Mouse (Mus musculus) liver, embryonic 11.5 days (tissue): ENCODE results near the gene Gm42669. TPM values are rescaled to one million over a fixed set of nuclear protein-coding genes. Genes with fewer than 3 reads are reported as not detected.
A peak's percentile ranks its signal among the peaks of the same experiment; 100 is the strongest.

Experiments used
- ATAC-seq: fragments of 200-750 bp; cut with Nextera tagmentation; replicated peaks from 2 replicates; pipeline ENCODE4 v1.8.0; 2017; ENCODE audit warnings: moderate number of reproducible peaks, mild to moderate bottlenecking, moderate TSS enrichment, moderate library complexity; ENCODE audit not compliant: low FRiP score
- DNase-seq: peaks from one replicate; pipeline ENCODE4 v3.0.0-alpha.2; 2017; ENCODE audit warnings: low spot score
- H3K27ac ChIP-seq: fragments of 300-500 bp; sonication (generic); 2 replicates; pipeline ENCODE4 v1.5.1; 2014; ENCODE audit warnings: mild to moderate bottlenecking, low read depth, low read length, control low read depth
- H3K27me3 ChIP-seq: fragments of 300-500 bp; sonication (generic); replicated peaks from 2 replicates; pipeline ENCODE4 v1.6.1; 2014; ENCODE audit warnings: low read length, mixed read lengths; ENCODE audit not compliant: control insufficient read depth, insufficient read depth
- H3K36me3 ChIP-seq: fragments of 300-500 bp; sonication (generic); 2 replicates; pipeline ENCODE4 v1.6.1; 2014; ENCODE audit warnings: mild to moderate bottlenecking, low read length, moderate library complexity, mixed read lengths; ENCODE audit not compliant: control insufficient read depth, insufficient read depth
- H3K4me1 ChIP-seq: fragments of 300-500 bp; sonication (generic); replicated peaks from 2 replicates; pipeline ENCODE4 v1.6.1; 2014; ENCODE audit warnings: low read length, mixed read lengths; ENCODE audit not compliant: control insufficient read depth, insufficient read depth
- H3K4me2 ChIP-seq: fragments of 300-500 bp; sonication (generic); 2 replicates; pipeline ENCODE4 v1.6.1; 2014; ENCODE audit warnings: mild to moderate bottlenecking, control low read depth, moderate library complexity
- H3K4me3 ChIP-seq: fragments of 300-500 bp; sonication (generic); 2 replicates; pipeline ENCODE4 v1.5.1; 2014; ENCODE audit warnings: low read depth, low read length, control low read depth
- H3K9ac ChIP-seq: fragments of 300-500 bp; sonication (generic); 2 replicates; pipeline ENCODE4 v1.6.1; 2014; ENCODE audit warnings: low read depth, low read length, control low read depth
- H3K9me3 ChIP-seq: fragments of 300-500 bp; sonication (generic); 2 replicates; pipeline ENCODE4 v1.6.1; 2016; ENCODE audit warnings: low read length, inconsistent platforms, mixed read lengths; ENCODE audit not compliant: control insufficient read depth
- WGBS: fragments of 180-500 bp; shearing (Covaris S2); extraction: QIAGEN DNeasy Blood & Tissue Kit; methylation state at CpG from one replicate; pipeline ENCODE4 v1.1.7; 2014; 5-methylcytosine and 5-hydroxymethylcytosine counted together
- polyA plus RNA-seq: library from polyadenylated mRNA; unstranded; fragments of >200 nt; fragmentation: Nextera tagmentation; extraction: Ambion mirVana; gene quantifications from 2 replicates; pipeline ENCODE4 v1.2.1, GENCODE M21; 2014

Gm42669 gene
- 0.27 and 0.44 TPM in 2 replicates for polyA plus RNA-seq

GRCm38 (mm10) chr5:107507321-107507720 is at the start of gene Gm42669:
Gene Gm42669, plus strand, starts transcription at chr5:107507621.
- WGBS: 82% methylated on average over 4 of the region's 4 CpGs
- no peaks in the 10 kb centered on the region for H3K36me3 ChIP-seq
- H3K27ac ChIP-seq: no peak within 1 kb of the TSS
- DNase-seq: no peak
- H3K9me3 ChIP-seq: no peaks in the 10 kb centered on the region
- no peak for ATAC-seq
- H3K4me2 ChIP-seq: no peak within 1 kb of the TSS
- H3K4me1 ChIP-seq: no peaks in the 10 kb centered on the region
- no peak within 1 kb of the TSS for H3K9ac ChIP-seq
- H3K27me3 ChIP-seq: no peaks in the 10 kb centered on the region
- H3K4me3 ChIP-seq: no peak within 1 kb of the TSS

DNA sequence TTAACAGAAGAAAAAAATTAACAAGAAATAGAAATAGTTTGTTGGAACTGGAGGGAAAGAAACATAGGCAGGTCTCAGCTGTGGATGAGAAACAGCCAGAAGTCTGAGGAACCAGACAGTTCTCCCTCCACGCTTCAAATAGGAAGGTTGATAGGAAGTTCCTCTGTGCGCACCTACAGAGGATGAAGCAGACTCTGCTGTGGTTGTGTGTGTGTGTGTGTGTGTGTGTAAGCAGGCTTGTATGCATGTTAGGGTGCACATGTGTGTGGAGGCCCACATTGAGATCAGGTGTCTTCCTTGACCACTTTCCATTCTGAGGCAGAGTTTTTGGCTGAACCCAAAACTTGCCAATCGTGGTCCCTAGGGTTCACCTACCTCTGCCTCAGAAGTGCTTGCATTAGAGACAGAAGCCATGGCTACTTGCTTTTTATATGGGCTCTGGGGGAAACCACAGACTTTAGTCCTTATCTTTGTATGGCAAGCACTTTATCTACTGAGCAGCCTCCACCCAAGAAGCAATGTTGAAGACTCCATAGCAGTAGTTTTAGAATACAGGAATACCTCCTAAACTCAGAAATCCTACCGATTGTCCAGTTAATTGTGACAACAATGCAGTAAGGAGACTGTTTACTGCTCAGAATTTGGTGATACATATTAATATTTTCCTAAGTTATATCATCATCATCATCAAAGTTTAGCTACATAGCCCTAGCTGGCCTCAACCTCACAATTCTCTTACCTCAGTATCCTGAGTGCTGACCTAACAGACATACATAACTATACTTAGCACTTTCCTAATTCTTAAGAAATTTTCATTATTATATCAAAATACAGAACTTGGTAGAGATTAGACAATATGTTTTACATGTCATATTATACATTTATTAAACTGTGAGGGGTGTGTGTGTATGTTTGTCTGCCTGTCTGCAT is 45.0 kb upstream of the Gm42669 start:
- peak; percentile 91 for ATAC-seq
- Histone ChIP-seq H3K4me1 (peaks cover 7% of the 10 kb centered on the region), H3K9me3 (no peaks in the 10 kb centered on the region), H3K36me3 (no peaks in the 10 kb centered on the region), H3K4me2 (peak overlapping the region; percentile 30), H3K27me3 (no peaks in the 10 kb centered on the region), H3K27ac (no peak overlapping the region), H3K4me3 (no peak overlapping the region), H3K9ac (no peak overlapping the region)
- WGBS: 70% methylated on average over 4 of the region's 4 CpGs
- DNase-seq: no peak

DNA sequence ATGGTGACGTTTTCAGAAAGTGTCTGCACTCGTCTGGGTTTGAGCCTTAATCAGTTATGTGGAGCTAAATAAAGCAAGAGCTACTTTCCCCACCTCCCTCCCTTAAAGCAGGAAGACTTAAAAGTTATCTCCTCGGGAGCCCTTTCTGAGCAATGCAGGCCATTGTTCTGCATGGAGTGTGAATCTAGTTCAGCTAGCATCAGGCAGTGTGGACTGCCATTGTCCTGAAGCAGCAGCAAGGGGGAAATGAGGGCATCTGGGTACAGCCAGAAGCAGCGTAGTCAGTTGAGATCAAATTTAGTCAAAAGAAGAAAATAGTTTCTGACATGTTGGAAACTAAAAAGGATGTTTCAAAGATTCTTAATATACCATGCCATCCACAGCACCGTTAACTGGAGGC is 40.9 kb upstream of the Gm42669 start:
- H3K9ac ChIP-seq: no peak overlapping the region
- WGBS: 57% methylated on average over 5 of the region's 5 CpGs
- ATAC-seq (no peak), DNase-seq (no peak)
- H3K27me3 ChIP-seq: no peaks in the 10 kb centered on the region
- H3K4me1 ChIP-seq: peaks cover 10% of the 10 kb centered on the region
- no peak overlapping the region for H3K27ac ChIP-seq
- no peaks in the 10 kb centered on the region for H3K36me3 ChIP-seq
- H3K4me2 ChIP-seq: no peak overlapping the region
- no peak overlapping the region for H3K4me3 ChIP-seq
- no peaks in the 10 kb centered on the region for H3K9me3 ChIP-seq

DNA sequence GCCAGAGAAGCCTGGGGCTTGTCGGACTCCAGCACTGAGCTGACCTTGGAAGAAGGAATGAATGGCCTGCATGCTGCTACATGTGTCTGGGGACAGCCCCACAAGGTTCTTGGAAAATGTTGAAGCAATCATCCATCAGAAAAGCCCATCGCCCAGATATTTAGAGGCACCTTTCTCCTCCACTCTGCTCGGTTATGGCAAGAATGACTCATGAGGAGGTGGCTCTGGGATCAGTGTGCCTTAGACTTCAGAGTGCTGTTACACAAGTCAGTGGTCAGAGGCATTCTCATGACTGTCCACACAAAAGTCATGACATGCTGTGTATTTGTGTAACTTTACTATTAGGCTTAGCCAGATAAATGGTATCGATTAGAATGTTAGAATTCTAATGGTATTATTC is 40.3 kb upstream of the Gm42669 start:
- H3K4me3 ChIP-seq: no peak overlapping the region
- H3K9me3 ChIP-seq: no peaks in the 10 kb centered on the region
- no peak overlapping the region for H3K4me2 ChIP-seq
- ATAC-seq (no peak), DNase-seq (no peak)
- no peaks in the 10 kb centered on the region for H3K36me3 ChIP-seq
- H3K9ac ChIP-seq: no peak overlapping the region
- 85% methylated on average over 4 of the region's 4 CpGs for WGBS
- H3K4me1 ChIP-seq: peaks cover 9% of the 10 kb centered on the region
- no peak overlapping the region for H3K27ac ChIP-seq
- no peaks in the 10 kb centered on the region for H3K27me3 ChIP-seq

GRCm38 (mm10) chr5:107470600-107471329 is 36.7 kb upstream of the Gm42669 start:
- H3K4me3 ChIP-seq: no peak overlapping the region
- 38% methylated on average over 10 of the region's 10 CpGs for WGBS
- peak; percentile 42 for DNase-seq

GRCm38 (mm10) chr5:107480194-107480593 is 27.2 kb upstream of the Gm42669 start:
- Histone ChIP-seq H3K27me3 (no peaks in the 10 kb centered on the region), H3K9me3 (no peaks in the 10 kb centered on the region), H3K4me3 (no peak overlapping the region), H3K4me1 (no peaks in the 10 kb centered on the region), H3K36me3 (no peaks in the 10 kb centered on the region), H3K4me2 (no peak overlapping the region), H3K27ac (no peak overlapping the region), H3K9ac (no peak overlapping the region)
- ATAC-seq (no peak), DNase-seq (no peak)
- 83% methylated on average over 2 of the region's 2 CpGs for WGBS

More at GRCm38 (mm10) chr5:107470600-107471329, 36.7 kb upstream of the Gm42669 start:
- H3K27ac ChIP-seq: peak overlapping the region; percentile 82
- peaks cover 3% of the 10 kb centered on the region; the same call in 1 of the 2 replicates for H3K4me1 ChIP-seq
- H3K27me3 ChIP-seq: no peaks in the 10 kb centered on the region
- H3K4me2 ChIP-seq: peak overlapping the region; percentile 28
- no peak overlapping the region for H3K9ac ChIP-seq
- no peaks in the 10 kb centered on the region for H3K9me3 ChIP-seq
- peak; percentile 92 for ATAC-seq
- 0 out of 2 replicates have a peak, but pooled peaks cover 2% of the 10 kb centered on the region for H3K36me3 ChIP-seq

GRCm38 (mm10) chr5:107488996-107489395 is 18.4 kb upstream of the Gm42669 start:
- ATAC-seq (no peak), DNase-seq (no peak)
- 63% methylated on average over 4 of the region's 4 CpGs for WGBS

GRCm38 (mm10) chr5:107491036-107491435 is 16.4 kb upstream of the Gm42669 start:
- ATAC-seq: no peak
- Histone ChIP-seq H3K36me3 (peaks cover 3% of the 10 kb centered on the region; the same call in 1 of the 2 replicates), H3K4me2 (no peak overlapping the region), H3K9ac (no peak overlapping the region), H3K4me3 (no peak overlapping the region), H3K27ac (no peak overlapping the region), H3K9me3 (0 out of 2 replicates have a peak, but pooled peaks cover 3% of the 10 kb centered on the region), H3K27me3 (no peaks in the 10 kb centered on the region), H3K4me1 (no peaks in the 10 kb centered on the region)
- 82% methylated on average over 9 of the region's 9 CpGs for WGBS
- DNase-seq: no peak

More at GRCm38 (mm10) chr5:107488996-107489395, 18.4 kb upstream of the Gm42669 start:
- no peaks in the 10 kb centered on the region for H3K9me3 ChIP-seq
- H3K9ac ChIP-seq: no peak overlapping the region
- no peaks in the 10 kb centered on the region for H3K27me3 ChIP-seq
- H3K36me3 ChIP-seq: no peaks in the 10 kb centered on the region
- H3K4me3 ChIP-seq: no peak overlapping the region
- no peak overlapping the region for H3K27ac ChIP-seq
- H3K4me1 ChIP-seq: no peaks in the 10 kb centered on the region
- H3K4me2 ChIP-seq: no peak overlapping the region
